Mouse (Mus musculus) lung, postnatal 36 days (tissue): ENCODE data around the gene Phex.

Source experiments
- DNase-seq: peaks from one replicate; pipeline ENCODE4 v3.0.0; 2022; ENCODE audit warnings: mixed read lengths

Phex gene

GRCm38 (mm10) chrX:157415212-157415611 lies at the start of gene Phex:
Gene Phex (minus strand): TSS chrX:157415312.
- DNase-seq = no peak

GRCm38 (mm10) chrX:157462716-157463115 lies 47.6 kb upstream of the Phex start:
- DNase-seq = peak; percentile 35

GRCm38 (mm10) chrX:157454430-157454829 lies 39.3 kb upstream of the Phex start:
- peak; percentile 60 for DNase-seq

GRCm38 (mm10) chrX:157449000-157449399 lies 33.9 kb upstream of the Phex start:
- DNase-seq = no peak

GRCm38 (mm10) chrX:157447431-157447830 lies 32.3 kb upstream of the Phex start:
- DNase-seq = no peak

- DNase-seq = no peak
These were observed 19.7 kb upstream of the Phex start for GRCm38 (mm10) chrX:157434768-157435167.

GRCm38 (mm10) chrX:157419451-157419850 lies 4.3 kb upstream of the Phex start:
- DNase-seq = no peak

GRCm38 (mm10) chrX:157404919-157405318 lies 10.2 kb downstream of the Phex start:
- DNase-seq = peak; percentile 3

- no peak for DNase-seq
These were observed 23.9 kb downstream of the Phex start for GRCm38 (mm10) chrX:157391241-157391640.

GRCm38 (mm10) chrX:157390102-157390501 lies 25.0 kb downstream of the Phex start:
- no peak for DNase-seq

GRCm38 (mm10) chrX:157388419-157388818 lies 26.7 kb downstream of the Phex start:
- no peak for DNase-seq

GRCm38 (mm10) chrX:157387025-157387424 lies 28.1 kb downstream of the Phex start:
- DNase-seq = no peak

GRCm38 (mm10) chrX:157378822-157379221 lies 36.3 kb downstream of the Phex start:
- peak; percentile 15 for DNase-seq

- no peak for DNase-seq
These were observed 37.7 kb downstream of the Phex start for GRCm38 (mm10) chrX:157377456-157377855.

- DNase-seq = no peak
These were observed 41.2 kb downstream of the Phex start for GRCm38 (mm10) chrX:157373873-157374272.

- no peak for DNase-seq
These were observed 45.9 kb downstream of the Phex start for GRCm38 (mm10) chrX:157369166-157369565.

GRCm38 (mm10) chrX:157355521-157355920 lies 59.6 kb downstream of the Phex start:
- DNase-seq = no peak

- DNase-seq = no peak
These were observed 68.9 kb downstream of the Phex start for GRCm38 (mm10) chrX:157346201-157346600.

GRCm38 (mm10) chrX:157334726-157335125 lies 80.4 kb downstream of the Phex start:
- no peak for DNase-seq

GRCm38 (mm10) chrX:157329821-157330220 lies 85.3 kb downstream of the Phex start:
- no peak for DNase-seq

- peak; percentile 35 for DNase-seq
These were observed 86.7 kb downstream of the Phex start for GRCm38 (mm10) chrX:157328396-157328795.

- DNase-seq = no peak
These were observed 87.4 kb downstream of the Phex start for GRCm38 (mm10) chrX:157327756-157328155.

- no peak for DNase-seq
These were observed 90.7 kb downstream of the Phex start for GRCm38 (mm10) chrX:157324396-157324795.

- DNase-seq = no peak
These were observed 104.8 kb downstream of the Phex start for GRCm38 (mm10) chrX:157310331-157310730.

- DNase-seq = no peak
These were observed 106.9 kb downstream of the Phex start for GRCm38 (mm10) chrX:157308171-157308570.

GRCm38 (mm10) chrX:157307411-157307810 lies 107.7 kb downstream of the Phex start:
- DNase-seq = peak; percentile 42
